Mouse (Mus musculus) C2C12 (cell line): ENCODE data around the gene Sh3bp1.

Source experiments
- CEBPB ChIP-seq: IDR thresholded peaks from one replicate; pipeline ENCODE4 v1.6.1; 2011; ENCODE audit warnings: low read depth, mild to moderate bottlenecking, control low read depth, moderate library complexity
- CTCF ChIP-seq: IDR thresholded peaks from one replicate; pipeline ENCODE4 v1.5.1; 2011; ENCODE audit not compliant: control insufficient read depth, insufficient read depth, insufficient read length
- MYOG ChIP-seq: IDR thresholded peaks from one replicate; pipeline ENCODE4 v1.6.1; 2011; ENCODE audit not compliant: control insufficient read depth, insufficient read length; ENCODE audit errors: extremely low read depth

DNA sequence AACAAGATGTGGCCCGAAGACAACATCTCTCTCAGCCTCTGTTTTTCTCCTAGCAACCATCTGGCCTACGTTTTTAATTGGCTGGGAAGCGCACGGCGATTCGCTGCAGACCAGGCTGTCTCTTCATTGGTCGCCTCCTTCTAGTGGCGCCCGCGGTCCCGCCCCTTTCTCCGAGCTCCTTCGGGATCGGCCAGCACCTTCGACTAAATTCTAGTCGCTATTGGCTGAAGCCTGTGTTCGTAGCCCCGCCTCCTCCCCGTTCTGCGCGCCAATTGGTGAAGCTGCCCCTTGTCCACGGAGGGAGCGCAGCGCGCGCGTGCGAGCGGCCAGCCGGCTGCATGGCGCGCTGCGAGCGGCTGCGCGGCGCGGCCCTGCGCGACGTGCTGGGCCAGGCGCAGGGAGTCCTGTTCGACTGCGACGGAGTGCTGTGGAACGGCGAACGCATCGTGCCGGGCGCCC lies 14.1 kb downstream of the Sh3bp1 start, which contains the start of gene Pdxp:
- TF ChIP-seq CEBPB: no peak
- no peak for TF ChIP-seq MYOG
- no peak for TF ChIP-seq CTCF
